Mouse (Mus musculus) cerebellum, adult 2 months (tissue): ENCODE measurements around the gene Hic1. TPM values are rescaled to one million over a fixed set of nuclear protein-coding genes. Genes with fewer than 3 reads are reported as not detected.
A peak's percentile ranks its signal among the peaks of the same experiment; 100 is the strongest.

Experiments
- DNase-seq, 2 experiments: peaks; one replicate each; pipeline ENCODE4 v3.0.0; 2021
- H3K27ac ChIP-seq: fragments of 200-500 bp; 2 replicates; pipeline ENCODE4 v1.5.1; 2012; ENCODE audit warnings: low read length, control low read depth, inconsistent platforms; ENCODE audit not compliant: insufficient read depth
- H3K27me3 ChIP-seq: fragments of 200-500 bp; 2 replicates; pipeline ENCODE4 v1.6.1; 2012; ENCODE audit warnings: inconsistent platforms, mild to moderate bottlenecking, low read length, moderate library complexity; ENCODE audit not compliant: control insufficient read depth, insufficient read depth
- H3K4me1 ChIP-seq: fragments of 200-500 bp; 2 replicates; pipeline ENCODE4 v1.6.1; 2011; ENCODE audit warnings: low read length; ENCODE audit not compliant: control insufficient read depth, insufficient read depth
- H3K4me3 ChIP-seq: fragments of 200-500 bp; replicated peaks from 2 replicates; pipeline ENCODE3; 2011; ENCODE audit warnings: mild to moderate bottlenecking, low read depth, low read length, control low read depth; ENCODE audit not compliant: insufficient read depth
- CTCF ChIP-seq: fragments of 200-500 bp; IDR thresholded peaks from 2 replicates; pipeline ENCODE4 v1.5.1; 2011; ENCODE audit warnings: low read depth, mild to moderate bottlenecking, control low read depth, low read length, moderate library complexity, borderline replicate concordance; ENCODE audit not compliant: insufficient read depth
- POLR2A ChIP-seq: fragments of 200-500 bp; IDR thresholded peaks from 2 replicates; pipeline ENCODE4 v1.6.1; 2011; ENCODE audit warnings: low read length, control low read depth, borderline replicate concordance; ENCODE audit not compliant: insufficient read depth
- WGBS: fragments of 180-500 bp; shearing (Covaris S2); methylation state at CpG from one replicate; pipeline ENCODE4 v1.1.7; 2018; 5-methylcytosine and 5-hydroxymethylcytosine counted together
- polyA plus RNA-seq: library from polyadenylated mRNA; depleted of rRNA; stranded (reverse); fragments of >200 nt; gene quantifications from 2 replicates; pipeline ENCODE4 v1.2.3, GENCODE M21; 2012

Gene Hic1
- polyA plus RNA-seq, 1 experiment = 3.0 TPM

DNA sequence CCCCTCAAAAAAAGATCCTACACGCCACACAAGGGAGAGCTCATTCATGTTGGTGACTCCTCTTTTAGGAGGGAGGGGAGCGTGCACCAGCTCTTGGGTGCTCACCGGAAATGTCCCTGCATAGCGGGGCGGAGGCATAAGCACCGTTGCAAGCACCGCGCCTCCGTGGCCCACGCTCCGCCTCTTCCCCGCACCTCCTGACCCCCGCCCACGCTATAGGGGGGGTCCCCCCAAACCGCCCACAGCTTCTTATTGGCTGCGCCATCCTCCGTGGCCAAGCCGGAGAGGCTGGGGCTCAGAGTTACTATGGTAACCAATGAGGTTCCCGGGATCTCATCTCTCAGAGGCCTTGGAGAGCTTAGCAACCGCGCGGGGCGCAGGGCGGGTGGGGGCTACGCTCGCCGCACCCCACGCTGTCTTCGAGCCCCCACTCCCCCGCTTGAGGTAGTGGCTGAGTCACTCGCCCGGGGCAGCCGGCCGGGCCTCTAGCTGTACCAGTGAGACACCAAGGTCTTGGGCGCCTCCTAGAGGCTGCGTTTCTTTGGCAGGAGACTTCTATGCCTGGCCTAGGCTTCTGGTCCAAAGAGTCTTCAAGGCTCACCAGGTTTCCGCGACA lies 925 bp upstream of the Hic1 start:
- no peaks in the 10 kb centered on the region for H3K27me3 ChIP-seq
- peak overlapping the region; percentile 64 for H3K4me3 ChIP-seq
- no peak overlapping the region for H3K27ac ChIP-seq
- TF ChIP-seq CTCF (peak; percentile 79), POLR2A (peak; percentile 31; the same call in 1 of the 2 replicates)
- peak; percentile 95 to 97 for DNase-seq
- WGBS = under 1% methylated on average over 38 of the region's 38 CpGs
- H3K4me1 ChIP-seq = peaks cover 3% of the 10 kb centered on the region; the same call in 1 of the 2 replicates

DNA sequence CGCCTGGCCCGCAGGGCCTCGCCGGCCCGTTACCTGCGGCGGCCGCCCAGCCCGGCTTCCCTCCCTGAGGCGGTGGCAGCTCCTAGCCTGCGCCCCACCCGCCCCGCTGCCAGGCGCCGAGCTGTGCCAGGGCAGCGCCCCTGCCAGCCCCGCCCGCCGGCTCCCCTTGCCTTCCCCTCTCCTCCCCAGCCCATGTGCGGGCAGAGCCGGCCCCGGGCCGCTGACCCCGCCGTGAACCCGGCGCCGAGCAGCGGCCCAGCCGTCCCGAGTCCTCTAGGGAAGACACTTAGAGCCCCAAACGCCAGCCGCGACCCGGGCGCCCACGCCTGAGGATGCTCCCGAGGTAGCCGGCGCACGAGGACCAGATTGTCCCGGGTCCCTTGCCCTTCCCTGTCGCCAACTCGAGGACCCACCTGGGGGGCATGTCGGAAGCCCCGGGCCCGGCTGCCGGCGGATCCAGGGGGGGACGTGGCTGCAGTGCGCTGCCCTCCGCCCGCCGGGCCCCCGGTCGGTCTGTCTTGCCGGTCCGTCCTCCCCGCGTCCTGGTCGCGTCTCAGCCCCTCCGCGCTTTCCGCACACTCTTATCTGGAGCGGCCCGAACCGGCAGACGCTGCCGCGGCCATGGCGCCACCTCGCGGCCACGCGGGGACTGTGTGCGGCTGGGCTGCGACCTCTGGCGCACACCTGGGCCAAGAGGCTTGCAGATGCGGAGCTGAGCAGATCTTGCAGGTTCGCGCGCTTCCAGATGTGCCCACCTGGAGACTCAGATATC lies 543 bp downstream of the Hic1 start:
- TF ChIP-seq CTCF (peak; percentile 76), POLR2A (no peak)
- no peaks in the 10 kb centered on the region for H3K27me3 ChIP-seq
- peak; percentile 75 to 82 for DNase-seq
- WGBS = 2% methylated on average over 83 of the region's 83 CpGs
- no peak overlapping the region for H3K27ac ChIP-seq
- H3K4me3 ChIP-seq = peak overlapping the region; percentile 46
- H3K4me1 ChIP-seq = peaks cover 3% of the 10 kb centered on the region; the same call in 1 of the 2 replicates

DNA sequence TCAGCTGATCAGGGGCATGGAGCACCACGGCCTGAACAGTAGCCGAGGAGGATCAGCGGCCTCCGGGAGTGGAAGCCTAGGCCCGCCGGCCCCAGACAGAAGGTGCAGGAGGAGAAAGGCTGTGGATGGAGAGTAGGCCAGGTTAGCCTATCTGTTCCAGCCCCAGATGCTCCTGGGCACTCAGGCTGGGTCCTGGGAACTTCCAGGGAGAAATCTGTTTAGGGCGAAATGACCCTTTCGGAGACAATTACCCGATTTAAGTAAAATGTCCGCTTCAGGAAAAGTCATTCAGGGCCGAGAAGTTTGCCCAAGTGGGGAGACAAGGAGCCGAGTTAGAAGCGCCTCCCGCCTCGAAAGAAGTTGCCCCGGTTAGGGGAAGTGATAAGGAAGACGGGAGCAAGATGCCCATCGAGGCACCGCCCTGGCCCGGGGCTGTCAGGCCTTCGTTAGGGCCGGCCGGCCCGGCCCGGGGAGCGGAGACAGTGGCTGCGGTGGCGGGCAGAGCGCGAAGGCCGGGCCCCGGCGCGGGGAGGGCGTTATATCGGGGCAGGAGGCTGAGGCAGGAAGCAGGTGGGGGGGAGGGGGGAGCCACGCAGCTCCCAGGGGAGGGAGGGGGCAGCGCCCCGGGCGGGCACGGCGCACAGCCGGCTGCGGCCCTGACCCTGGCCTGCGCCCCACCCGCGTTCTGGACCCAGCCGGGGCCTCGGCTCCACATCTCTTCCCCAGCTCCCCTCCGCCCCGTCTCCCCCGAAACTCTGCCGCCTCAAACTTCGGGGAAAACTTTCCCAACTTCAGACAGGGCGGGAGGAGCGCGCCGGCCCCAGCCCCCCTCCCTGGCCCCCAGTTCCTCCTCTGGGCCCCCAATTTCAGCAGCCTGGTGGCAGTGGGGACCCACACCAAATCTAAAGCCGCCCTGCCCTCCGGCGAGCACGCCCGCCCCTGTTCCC lies 1.4 kb downstream of the Hic1 start:
- WGBS = 62% methylated on average over 53 of the region's 63 CpGs
- no peak for DNase-seq
- H3K4me3 ChIP-seq = no peak overlapping the region
- TF ChIP-seq POLR2A (no peak), CTCF (no peak)
- H3K27me3 ChIP-seq = no peaks in the 10 kb centered on the region
- H3K4me1 ChIP-seq = peaks cover 3% of the 10 kb centered on the region; the same call in 1 of the 2 replicates
- H3K27ac ChIP-seq = no peak overlapping the region

DNA sequence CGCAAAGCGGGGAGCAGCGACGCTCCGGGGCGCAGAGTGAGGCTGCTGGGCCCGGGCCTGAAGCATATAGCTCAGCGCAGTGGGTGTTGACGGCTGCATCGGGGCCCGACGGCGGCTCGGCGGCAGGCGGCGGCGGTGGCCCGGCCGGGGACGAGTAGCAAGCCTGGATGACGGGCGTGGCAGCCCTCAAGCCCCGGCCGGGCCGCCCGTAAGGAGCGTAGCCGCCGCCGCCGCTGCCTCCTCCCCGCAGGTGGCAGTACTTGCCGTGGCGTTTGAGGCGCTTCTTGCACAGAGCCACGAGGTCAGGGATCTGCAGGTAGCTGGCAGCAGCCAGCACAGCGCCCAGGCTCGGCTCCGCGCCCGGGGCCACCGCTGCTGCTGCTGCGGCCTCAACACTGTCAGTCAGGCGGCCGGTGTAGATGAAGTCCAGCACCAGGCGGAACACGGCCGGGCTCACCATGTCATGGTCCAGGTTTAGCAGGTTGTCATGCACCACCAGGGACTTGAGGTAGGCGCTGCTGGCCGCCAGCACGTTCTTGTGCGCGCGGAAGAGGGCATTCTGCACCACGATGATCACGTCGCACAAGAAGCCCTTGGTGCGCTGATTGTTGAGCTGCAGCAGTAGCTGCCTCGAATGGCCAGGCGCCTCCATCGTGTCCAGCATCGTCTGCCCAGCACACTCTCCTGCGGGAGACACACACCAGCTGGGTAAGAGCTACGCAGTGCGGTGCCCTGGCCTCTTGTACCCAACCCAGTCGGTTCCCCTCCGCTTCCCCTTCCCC lies 2.3 kb downstream of the Hic1 start:
- H3K4me3 ChIP-seq = no peak overlapping the region
- H3K27me3 ChIP-seq = no peaks in the 10 kb centered on the region
- DNase-seq = peak in 1 of 2 experiments; percentile 47
- H3K4me1 ChIP-seq = peaks cover 3% of the 10 kb centered on the region; the same call in 1 of the 2 replicates
- no peak for TF ChIP-seq POLR2A
- no peak for TF ChIP-seq CTCF
- H3K27ac ChIP-seq = no peak overlapping the region
- 37% methylated on average over 68 of the region's 68 CpGs for WGBS

DNA sequence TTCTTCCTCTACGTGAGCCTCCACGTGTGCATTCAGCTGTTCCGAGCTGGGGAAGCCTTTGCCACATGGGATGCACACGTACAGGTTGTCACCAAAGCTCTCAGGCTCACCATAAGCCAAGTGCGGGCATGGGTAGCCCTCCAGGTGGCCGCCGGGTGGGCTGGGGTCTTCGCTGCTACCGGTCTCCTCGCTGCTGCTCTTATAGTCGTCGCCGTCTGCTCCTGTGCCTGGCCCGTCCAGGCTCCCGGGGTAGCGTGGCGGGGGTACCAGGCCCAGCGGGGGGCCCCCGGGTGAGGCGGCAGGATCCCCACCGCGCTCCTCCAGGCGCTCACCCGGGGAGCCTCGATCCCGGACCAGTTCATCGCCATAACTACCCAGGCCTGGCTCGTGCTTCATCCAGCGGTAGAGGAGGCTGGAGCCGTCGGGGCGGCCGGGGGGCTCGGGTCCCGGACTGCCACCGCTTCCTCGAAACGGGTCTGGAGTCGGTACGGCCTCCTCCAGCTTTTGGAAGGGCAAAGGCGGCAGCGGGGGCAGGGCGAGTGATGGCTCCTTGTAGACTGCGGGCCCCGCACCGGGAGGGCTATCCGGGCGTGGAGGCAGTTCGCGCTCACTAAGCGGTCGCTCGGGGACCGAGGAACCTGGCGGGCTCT lies 3.0 kb downstream of the Hic1 start:
- no peak for TF ChIP-seq POLR2A
- no peak for TF ChIP-seq CTCF
- Histone ChIP-seq H3K4me1 (peaks cover 8% of the 10 kb centered on the region; the same call in 1 of the 2 replicates), H3K4me3 (no peak overlapping the region), H3K27ac (no peak overlapping the region), H3K27me3 (no peaks in the 10 kb centered on the region)
- WGBS = 29% methylated on average over 55 of the region's 55 CpGs
- DNase-seq = peak; percentile 25 to 35

DNA sequence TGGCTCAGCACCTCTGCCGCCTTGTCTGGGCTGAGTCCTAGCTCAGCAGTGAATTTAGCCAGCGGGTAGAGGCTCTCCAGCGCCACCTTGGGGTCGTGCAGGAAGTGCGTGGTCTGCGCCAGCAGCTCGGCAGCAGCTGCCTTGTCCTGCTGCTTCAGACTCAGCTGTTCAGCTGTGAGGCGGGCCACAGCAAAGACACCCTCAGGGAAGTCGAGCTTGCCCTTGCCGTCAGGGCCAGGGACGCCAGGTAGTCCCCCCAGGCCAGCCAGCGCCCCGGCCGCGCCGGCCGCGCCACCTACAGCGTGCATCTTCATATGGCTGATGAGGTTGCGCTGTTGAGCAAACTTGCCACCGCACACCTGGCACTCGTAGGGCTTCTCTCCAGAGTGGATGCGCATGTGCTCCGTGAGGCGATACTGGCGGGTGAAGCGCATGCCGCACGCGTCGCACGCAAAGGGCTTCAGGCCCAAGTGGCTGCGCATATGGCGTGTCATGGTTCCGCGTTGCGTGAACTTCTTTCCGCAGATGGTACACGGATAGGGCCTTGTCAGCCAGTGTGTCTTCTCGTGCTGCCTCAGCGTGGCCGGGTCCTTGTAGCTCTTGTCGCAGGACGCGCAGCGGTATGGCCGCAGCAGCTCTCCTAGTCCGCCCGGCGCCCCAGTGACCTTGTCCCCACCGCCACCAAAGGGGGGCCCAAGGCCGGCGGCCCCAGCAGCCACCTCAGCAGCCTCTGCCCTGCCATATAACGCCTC lies 3.7 kb downstream of the Hic1 start:
- peak; percentile 49 to 66 for DNase-seq
- Histone ChIP-seq H3K27ac (no peak overlapping the region), H3K4me1 (peaks cover 8% of the 10 kb centered on the region; the same call in 1 of the 2 replicates), H3K27me3 (no peaks in the 10 kb centered on the region), H3K4me3 (peak overlapping the region; percentile 28)
- WGBS = 26% methylated on average over 54 of the region's 54 CpGs
- TF ChIP-seq CTCF (peak; percentile 70), POLR2A (no peak)
